Mouse (Mus musculus) left cerebral cortex, postnatal 14 days (tissue): ENCODE measurements at regions not wholly inside any gene's neighbourhood (a gene's known extent, or its start where the extent isn't known, plus 50 kb on each side); places are given as distances from the start of the nearest gene placed in this dataset.

Source experiments
- DNase-seq, 2 experiments: peaks; one replicate each; pipeline ENCODE4 v3.0.0; 2021 to 2022; ENCODE audit warnings: low spot score in 2 of 2, mixed read lengths in 1 of 2
- intact Hi-C: fragments of 180-260 bp; cut with DNase I; formaldehyde crosslinking; loops from one replicate; pipeline ENCODE4 v1.15.1; 2025

- peak in 1 of 2 experiments; percentile 55 for DNase-seq
- intact Hi-C loops, result no loop called here
Measured at GRCm38 (mm10) chr13:79057424-79057823, 857.9 kb upstream of the Nr2f1 start.

GRCm38 (mm10) chr13:79054481-79054880 lies 854.9 kb upstream of the Nr2f1 start:
- no peak for DNase-seq
- intact Hi-C loops, result no loop called here

DNA sequence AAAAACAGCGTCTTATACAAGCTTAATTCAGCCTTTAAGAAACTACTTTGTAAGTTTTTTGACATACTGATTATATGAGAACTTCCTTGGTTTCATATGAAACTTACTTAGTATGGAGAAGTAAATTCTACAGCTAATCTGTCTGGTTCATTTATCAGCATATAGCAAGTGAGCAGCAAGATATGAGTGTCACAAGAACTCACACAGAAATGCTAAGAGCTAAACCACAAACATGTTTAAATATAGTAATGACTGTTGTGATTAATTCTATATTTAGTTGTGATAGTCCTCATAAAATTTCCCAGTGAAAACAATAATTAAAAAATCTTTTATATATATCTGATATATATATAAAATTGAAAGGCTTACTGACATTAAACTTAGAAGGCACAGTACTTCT lies 853.9 kb upstream of the Nr2f1 start:
- intact Hi-C loops, result no loop called here

GRCm38 (mm10) chr13:79047240-79047639 lies 847.7 kb upstream of the Nr2f1 start:
- intact Hi-C loops, result no loop called here
- no peak for DNase-seq

More for the DNA sequence above, 853.9 kb upstream of the Nr2f1 start:
- no peak for DNase-seq

DNA sequence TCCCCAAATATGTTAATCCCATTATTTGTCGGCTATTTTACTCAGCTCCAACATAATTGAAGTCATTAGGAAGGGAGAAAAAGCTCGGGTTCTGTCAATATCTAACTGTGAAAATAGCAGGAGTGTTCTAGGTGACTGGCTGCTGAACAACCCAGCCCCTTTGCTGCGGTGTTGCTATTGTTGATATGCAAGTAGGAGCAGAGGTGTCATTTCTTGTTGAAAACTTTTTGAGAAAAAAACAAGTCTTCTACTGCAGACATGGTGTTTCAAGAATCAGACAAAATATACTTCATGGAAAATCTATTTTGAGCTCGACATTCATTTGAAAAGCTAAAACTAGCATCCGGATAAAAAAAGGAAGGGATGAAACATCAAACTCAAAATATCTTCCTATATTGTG lies 845.1 kb upstream of the Nr2f1 start:
- intact Hi-C loops, result no loop called here
- no peak for DNase-seq

- intact Hi-C loops, result no loop called here
- no peak for DNase-seq
Measured at GRCm38 (mm10) chr13:79037883-79038282, 838.3 kb upstream of the Nr2f1 start.

DNA sequence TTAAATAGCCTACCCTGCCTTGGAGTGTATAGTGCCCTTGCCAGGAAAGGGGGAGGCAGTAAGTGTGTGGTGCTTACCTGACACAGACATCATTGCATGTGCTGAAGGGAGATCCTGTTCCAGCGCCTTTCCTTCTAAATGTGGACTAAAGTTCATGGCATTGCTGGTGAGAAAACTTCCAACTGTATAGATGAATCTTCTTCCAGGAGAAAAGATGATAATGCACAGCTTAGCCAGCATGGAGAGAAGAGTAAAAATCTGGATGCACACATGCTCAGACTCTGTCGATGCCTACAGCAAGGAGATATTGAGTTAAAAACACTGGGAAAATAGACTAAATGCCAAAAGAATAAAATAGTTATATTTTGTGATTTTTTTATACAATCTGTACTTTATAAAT lies 835.7 kb upstream of the Nr2f1 start:
- intact Hi-C loops, result no loop called here
- DNase-seq, result no peak

- no peak for DNase-seq
- intact Hi-C loops, result loop anchor here (10.0 kb wide), 1 partner anchor 825 kb away; no protein-coding TSS in a partner anchor
Measured at GRCm38 (mm10) chr13:79029974-79030373, 830.4 kb upstream of the Nr2f1 start.

DNA sequence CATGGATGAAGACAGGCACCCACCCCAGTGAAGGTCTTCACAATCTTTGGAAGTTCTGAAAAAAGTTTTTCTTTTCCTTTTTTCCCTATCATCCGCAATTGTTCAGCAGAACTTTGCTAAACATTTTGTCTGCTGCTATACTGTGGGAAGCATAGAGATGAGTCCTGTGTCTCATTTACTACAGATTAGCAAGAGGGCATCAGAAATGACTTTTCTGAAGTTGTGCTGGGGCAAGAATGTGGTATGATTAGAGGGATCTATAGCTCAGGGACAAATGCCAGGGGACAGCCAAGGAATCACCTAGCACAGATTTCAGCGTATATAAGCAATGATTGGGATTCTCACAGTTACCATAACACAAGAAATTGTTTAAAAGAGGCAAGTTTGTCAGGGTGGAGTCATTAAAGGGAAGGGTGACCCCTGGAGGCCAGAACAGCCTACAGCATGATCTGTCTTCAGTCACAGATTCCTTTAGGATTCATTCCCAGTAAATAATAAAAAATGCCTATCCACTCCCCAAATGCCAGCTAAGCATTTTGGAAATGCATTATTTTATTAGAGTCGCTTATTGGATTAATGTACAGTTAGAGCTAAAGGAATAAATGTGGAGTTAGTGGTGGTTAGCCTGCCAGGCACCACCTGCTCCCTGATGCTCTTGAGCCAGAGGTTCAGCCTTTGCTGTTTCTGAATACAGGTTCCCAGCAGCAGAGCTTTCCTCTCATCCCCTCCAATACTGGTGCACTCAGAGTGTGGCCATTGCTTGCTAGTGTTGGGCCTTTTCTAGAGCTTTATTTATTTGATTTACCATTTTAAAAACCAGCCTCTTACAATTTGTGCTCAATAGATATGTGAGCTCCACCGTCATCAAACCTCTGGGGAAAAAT lies 828.6 kb upstream of the Nr2f1 start:
- intact Hi-C loops, result loop anchor here (10.0 kb wide), 1 partner anchor 823 kb away; no protein-coding TSS in a partner anchor
- DNase-seq, result peak; percentile 33 to 45

GRCm38 (mm10) chr13:79025645-79026044 lies 826.1 kb upstream of the Nr2f1 start:
- intact Hi-C loops, result loop anchor here (10.0 kb wide), 1 partner anchor 821 kb away; no protein-coding TSS in a partner anchor

DNA sequence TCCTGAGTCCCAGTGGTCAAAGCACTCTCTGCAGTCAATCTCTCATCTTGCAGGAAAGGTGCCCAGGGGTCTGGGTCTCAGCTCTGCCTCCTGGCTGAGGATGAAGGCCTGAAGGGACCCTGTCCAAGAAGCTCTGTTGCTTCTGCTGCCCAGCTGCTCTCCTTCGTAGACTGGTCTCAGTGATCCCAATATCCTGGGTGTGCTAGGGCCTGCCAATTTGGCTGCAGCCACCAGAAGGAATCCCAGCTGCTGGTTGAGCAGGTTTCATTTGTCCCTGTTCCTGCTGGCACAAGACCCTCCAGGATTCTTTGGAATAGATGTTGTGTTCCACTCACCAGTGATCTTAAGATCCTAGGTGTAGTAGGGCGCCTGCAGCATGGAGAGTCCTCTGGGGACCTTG lies 818.5 kb upstream of the Nr2f1 start:
- intact Hi-C loops, result no loop called here
- no peak for DNase-seq

More at GRCm38 (mm10) chr13:79025645-79026044, 826.1 kb upstream of the Nr2f1 start:
- DNase-seq, result no peak

- DNase-seq, result no peak
- intact Hi-C loops, result no loop called here
Measured at GRCm38 (mm10) chr13:79003313-79003712, 803.8 kb upstream of the Nr2f1 start.

- DNase-seq, result peak in 1 of 2 experiments; percentile 3
- intact Hi-C loops, result no loop called here
Measured at GRCm38 (mm10) chr13:78998855-78999254, 799.3 kb upstream of the Nr2f1 start.

DNA sequence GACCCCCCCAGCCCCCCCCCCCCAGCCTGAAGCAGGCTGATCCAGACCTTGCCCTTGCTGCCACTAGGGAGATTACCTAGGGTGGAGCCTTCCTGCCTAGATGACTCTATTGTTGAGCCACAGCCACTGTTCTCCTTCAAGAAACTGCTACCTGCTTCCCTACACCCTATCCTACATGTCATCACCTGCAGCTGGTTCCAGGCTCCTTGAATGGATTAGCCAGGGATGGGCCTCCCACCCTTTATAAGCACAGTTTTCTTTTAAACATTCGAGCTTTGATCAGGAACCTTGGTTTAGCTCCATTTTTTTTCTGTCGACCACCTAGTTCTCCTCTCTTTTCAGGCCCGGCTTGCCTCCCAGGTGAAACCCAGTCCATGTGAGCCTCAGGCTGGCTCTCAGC lies 792.8 kb upstream of the Nr2f1 start:
- no peak for DNase-seq
- intact Hi-C loops, result no loop called here

DNA sequence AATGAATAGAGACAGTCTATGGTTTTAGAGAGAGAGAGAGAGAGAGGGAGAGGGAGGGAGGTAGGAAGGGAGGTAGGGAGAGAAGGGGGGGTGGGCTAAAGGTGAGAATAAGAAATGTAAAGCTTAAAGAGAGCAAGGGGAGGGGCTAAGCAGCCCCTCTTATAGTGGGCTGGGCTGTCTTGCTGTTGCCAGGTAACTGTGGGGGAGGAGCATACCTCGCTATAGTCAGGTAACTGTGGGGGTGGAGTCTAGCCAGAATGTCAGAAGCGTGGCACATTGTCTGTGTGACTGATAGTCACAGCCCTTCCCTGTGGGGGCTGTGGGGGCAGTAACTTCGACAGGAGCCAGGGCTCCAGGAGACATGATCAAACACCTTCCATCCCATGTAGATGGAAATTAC lies 786.4 kb upstream of the Nr2f1 start:
- DNase-seq, result no peak
- intact Hi-C loops, result no loop called here

DNA sequence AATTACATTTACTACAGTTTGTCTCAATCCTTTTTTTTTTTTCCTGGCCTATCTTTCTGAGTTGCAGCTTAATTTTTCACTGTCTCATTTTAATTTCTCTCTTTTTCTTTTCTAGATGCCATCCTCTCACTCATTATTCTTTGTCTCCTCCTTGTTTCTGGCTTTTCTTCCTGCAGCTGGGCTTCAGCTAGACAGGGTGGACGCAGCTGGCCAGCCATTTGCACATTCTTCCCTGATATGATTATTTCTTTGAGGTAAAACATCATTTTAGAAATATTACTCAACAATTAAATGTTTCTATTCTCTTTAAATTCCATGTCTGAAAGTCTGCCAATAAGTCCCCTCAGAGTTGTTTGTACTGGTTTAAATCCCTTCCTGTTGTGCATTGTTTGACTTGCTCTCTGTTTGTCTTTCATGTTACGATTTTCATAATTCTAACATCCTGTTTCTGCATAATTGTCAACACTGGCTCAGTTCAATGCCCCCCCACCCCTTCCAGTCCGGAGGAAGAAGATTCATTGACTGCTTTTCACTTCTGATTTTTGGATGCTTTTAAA lies 777.7 kb upstream of the Nr2f1 start:
- intact Hi-C loops, result no loop called here
- no peak for DNase-seq

GRCm38 (mm10) chr13:78938351-78938741 lies 738.8 kb upstream of the Nr2f1 start:
- no peak for DNase-seq
- intact Hi-C loops, result no loop called here

DNA sequence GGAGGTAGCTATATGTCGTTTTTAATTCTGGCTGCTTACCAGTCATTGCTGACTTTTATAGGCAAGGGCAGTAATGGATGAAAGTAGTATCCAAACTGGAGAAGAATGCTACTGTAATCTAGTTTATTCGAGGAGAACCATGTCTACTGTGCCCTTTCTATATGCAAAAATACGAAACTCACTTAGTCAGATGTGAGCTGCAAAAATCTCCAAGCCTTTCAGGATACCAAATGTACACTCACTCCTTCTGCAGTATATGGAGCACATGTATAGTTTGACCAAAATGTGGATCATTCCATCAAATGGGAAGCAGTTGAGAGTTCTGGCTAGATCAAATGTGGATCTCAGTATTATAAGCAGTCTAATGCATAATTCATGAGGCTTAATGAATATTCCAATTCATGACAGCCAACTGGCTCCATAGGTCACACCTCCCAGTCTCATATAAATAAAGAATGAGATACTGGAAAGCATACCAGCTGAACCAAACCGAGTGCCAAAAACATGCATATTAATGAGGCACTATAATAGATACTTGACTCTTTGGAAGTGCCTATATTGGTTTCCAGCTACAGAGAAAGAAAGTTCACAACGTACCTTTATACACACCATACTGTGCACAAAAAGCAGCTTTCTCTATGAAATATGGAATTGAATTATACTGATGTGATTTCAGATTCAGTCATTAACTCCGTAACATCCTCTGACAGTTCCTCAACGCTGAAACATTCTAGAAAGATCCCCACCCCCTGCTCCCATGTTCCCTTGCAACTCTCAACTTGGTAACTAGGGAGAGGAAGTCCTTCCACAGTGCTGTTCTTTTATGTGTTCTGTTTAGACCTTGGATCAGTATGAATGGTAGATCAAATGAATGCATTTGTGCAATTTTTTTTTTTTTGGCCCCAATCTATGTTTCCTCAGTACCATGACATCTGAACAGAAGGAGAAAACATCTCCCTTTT lies 738.1 kb upstream of the Nr2f1 start:
- intact Hi-C loops, result no loop called here
- peak in 1 of 2 experiments; percentile 14 for DNase-seq

DNA sequence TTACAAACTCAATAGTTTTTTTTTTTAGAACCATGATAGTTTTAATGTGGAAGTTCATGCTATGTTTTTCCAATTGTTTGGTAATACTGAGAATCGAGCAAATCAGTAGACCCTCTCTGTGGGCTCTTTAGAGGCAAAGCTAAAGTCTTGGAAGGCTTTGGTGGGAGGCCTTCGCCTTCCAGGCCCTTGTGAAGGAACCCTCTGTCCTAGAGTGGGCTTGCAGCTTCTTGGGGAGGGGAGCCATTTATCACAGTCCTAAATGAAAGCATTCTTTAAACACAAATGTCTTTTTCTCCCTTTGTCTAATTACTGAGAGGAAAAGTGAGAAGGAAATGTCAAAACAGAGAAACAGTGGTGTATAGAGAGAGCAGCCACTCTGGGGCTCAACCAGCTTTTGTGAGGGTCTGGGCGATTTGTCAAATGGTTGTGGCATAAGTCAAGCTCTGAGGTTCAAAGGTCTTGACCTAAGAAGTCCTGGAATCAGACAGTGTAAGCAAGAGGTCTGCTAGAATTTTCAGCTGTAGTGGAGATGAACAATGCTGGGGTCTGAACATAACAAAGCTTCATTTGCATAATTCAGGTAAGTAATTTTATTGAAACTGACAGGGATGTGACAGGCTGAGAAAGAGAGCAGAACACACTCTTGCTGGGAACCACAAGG lies 736.6 kb upstream of the Nr2f1 start:
- no peak for DNase-seq
- intact Hi-C loops, result no loop called here
